Mouse (Mus musculus) hindbrain, embryonic 11.5 days (tissue): ENCODE results near the gene Slc30a10. TPM values are rescaled to one million over a fixed set of nuclear protein-coding genes. Genes with fewer than 3 reads are reported as not detected.

Source experiments
- ATAC-seq: fragments of 200-750 bp; cut with Nextera tagmentation; 2 replicates; pipeline ENCODE4 v1.8.0; 2017; ENCODE audit warnings: mild to moderate bottlenecking, moderate TSS enrichment, moderate library complexity; ENCODE audit not compliant: low FRiP score
- DNase-seq: peaks from one replicate; pipeline ENCODE4 v3.0.0-alpha.2; 2015; ENCODE audit warnings: low spot score
- H3K27ac ChIP-seq: fragments of 300-500 bp; sonication (generic); 2 replicates; pipeline ENCODE4 v1.5.1; 2014; ENCODE audit warnings: mild to moderate bottlenecking, low read depth, low read length
- H3K27me3 ChIP-seq: fragments of 300-500 bp; sonication (generic); 2 replicates; pipeline ENCODE4 v1.6.1; 2014; ENCODE audit warnings: mild to moderate bottlenecking, low read length, moderate library complexity, mixed read lengths; ENCODE audit not compliant: control insufficient read depth, insufficient read depth
- H3K36me3 ChIP-seq: fragments of 300-500 bp; sonication (generic); 2 replicates; pipeline ENCODE4 v1.6.1; 2014; ENCODE audit warnings: mild to moderate bottlenecking, low read length, moderate library complexity, mixed read lengths; ENCODE audit not compliant: control insufficient read depth, insufficient read depth
- H3K4me1 ChIP-seq: fragments of 300-500 bp; sonication (generic); replicated peaks from 2 replicates; pipeline ENCODE4 v1.6.1; 2014; ENCODE audit warnings: low read length, mixed read lengths; ENCODE audit not compliant: control insufficient read depth, insufficient read depth
- H3K4me2 ChIP-seq: fragments of 300-500 bp; sonication (generic); replicated peaks from 2 replicates; pipeline ENCODE4 v1.6.1; 2014; ENCODE audit warnings: mild to moderate bottlenecking, low read depth, low read length
- H3K4me3 ChIP-seq: fragments of 300-500 bp; sonication (generic); 2 replicates; pipeline ENCODE4 v1.5.1; 2014; ENCODE audit warnings: low read depth, low read length
- H3K9ac ChIP-seq: fragments of 300-500 bp; sonication (generic); 2 replicates; pipeline ENCODE4 v1.6.1; 2014; ENCODE audit warnings: low read depth, low read length
- H3K9me3 ChIP-seq: fragments of 300-500 bp; sonication (generic); 2 replicates; pipeline ENCODE4 v1.6.1; 2016; ENCODE audit warnings: low read length; ENCODE audit not compliant: control insufficient read depth
- WGBS: fragments of 180-500 bp; shearing (Covaris S2); extraction: QIAGEN DNeasy Blood & Tissue Kit; methylation state at CpG from one replicate; pipeline ENCODE4 v1.1.7; 2014; 5-methylcytosine and 5-hydroxymethylcytosine counted together
- polyA plus RNA-seq: library from polyadenylated mRNA; unstranded; fragments of >200 nt; fragmentation: Nextera tagmentation; extraction: Ambion mirVana; gene quantifications from 2 replicates; pipeline ENCODE4 v1.2.1, GENCODE M21; 2014

The Slc30a10 gene
- polyA plus RNA-seq, 1 experiment from 2014 or later, result 1.5 TPM

DNA sequence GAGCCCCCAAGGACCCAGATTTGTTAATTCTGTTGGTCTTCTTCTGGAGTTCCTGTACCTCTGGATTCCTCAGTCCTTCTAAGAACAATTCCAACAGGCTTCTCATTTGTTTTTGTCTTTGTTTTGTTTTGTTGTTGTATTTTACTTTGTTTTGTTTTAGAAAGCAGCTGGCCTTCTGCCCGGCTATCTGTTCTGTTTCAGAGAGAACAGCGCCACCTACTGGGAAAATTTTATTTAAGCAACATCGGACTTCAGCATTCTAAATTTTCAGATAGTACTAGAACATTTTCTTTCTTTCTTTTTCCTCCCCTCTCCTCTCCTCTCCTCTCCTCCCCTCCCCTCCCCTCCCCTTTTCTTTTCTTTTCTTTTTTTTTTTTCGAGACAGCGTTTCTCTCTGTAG is 62.9 kb downstream of the Slc30a10 start:
- no peak overlapping the region for H3K9ac ChIP-seq
- H3K4me1 ChIP-seq, result no peaks in the 10 kb centered on the region
- no peak overlapping the region for H3K4me2 ChIP-seq
- peak; percentile 84 for DNase-seq
- H3K27ac ChIP-seq, result no peak overlapping the region
- no peak for ATAC-seq
- 7% methylated on average over 3 of the region's 5 CpGs for WGBS
- no peak overlapping the region for H3K4me3 ChIP-seq
- H3K27me3 ChIP-seq, result no peaks in the 10 kb centered on the region
- no peaks in the 10 kb centered on the region for H3K9me3 ChIP-seq
- H3K36me3 ChIP-seq, result no peaks in the 10 kb centered on the region

Other genes starting within 250 kb of the Slc30a10 start
- gene Iars2, start 125.5 kb upstream of the Slc30a10 start, polyA plus RNA-seq, result 19.2 and 24.5 TPM in 2 replicates
- 28.8 and 29.0 TPM in 2 replicates for gene Bpnt1, start 122.7 kb upstream of the Slc30a10 start, polyA plus RNA-seq
- gene Eprs, start 91.8 kb upstream of the Slc30a10 start, polyA plus RNA-seq, result 146 and 172 TPM in 2 replicates